Mouse (Mus musculus): ENCODE measurements around the gene Ccdc40.

The Ccdc40 gene

DNA sequence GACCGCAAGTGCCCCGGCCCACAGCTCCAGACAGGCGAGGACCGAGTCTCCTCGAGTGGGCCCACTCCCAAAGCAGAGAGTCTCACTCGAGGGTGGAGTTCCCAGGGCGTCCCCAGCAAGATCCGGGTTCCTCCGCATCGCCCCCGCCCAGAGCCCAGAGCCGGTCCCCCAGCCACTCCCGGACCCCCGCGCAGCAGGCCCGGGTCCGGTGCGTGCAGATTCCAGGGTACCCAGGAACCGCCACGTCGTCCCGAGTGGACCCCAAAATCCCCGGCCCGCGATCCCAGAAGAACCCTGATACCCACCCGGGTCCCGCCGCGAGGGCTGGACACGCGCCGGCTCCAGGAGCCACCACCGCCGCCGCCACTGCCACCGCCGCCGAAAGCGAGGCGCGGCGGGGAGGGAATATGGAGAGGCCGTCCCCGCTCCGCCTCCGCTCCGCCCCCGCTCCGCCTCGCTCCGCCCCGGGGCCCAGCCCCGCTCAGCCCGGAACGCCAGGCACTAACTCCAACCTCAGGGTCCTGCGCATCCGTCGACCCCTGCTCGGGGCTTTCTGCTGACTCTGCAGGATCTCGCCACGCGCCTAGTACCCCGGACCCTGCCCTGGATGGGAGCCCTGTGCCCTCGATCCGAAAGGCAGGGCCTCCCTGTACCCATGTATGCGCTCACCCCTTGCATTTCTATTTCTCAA, at the start of gene Ccdc40, which contains the start of gene Tbc1d16:
Ccdc40 (plus strand) TSS at position 482 of the 691 bp plus-strand sequence.
Tbc1d16 (minus strand) TSS at position 409 of the 691 bp plus-strand sequence.
- DNase-seq (ENCODE audit: low read depth, low spot score): no peak

DNA sequence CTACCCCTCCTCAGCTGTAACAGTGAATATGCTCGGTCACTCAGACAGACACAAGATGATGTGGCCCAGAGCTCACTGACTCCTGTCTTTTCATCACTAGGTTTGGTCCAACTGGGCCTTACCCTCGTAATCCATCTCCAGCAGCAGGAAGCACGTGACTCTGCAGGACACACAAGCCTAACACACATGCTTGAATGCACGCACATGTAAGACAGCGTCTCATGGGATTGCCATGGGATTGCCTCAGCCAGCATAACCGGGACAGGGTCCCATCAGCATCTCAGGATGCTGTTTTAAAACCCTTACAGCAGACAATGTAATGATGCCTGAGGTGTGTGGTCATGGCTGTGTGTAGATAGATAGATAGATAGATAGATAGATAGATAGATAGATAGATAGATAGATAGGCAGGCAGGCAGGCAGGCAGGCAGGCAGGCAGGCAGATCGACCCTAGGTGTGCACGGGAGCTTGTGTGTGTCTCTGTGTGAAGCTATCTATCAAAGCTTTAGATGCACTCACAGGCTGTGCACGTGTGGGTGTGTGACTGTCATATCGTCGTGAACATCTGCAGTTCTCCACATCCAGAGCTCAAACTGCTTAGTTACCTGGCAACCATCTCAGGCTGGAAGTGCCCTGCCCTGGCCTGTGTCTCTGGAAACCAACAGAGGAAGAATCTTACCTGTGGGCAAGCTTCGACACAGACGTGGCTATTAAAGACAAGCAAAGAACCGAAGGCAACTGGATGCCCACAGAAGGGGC, 47.4 kb upstream of the Ccdc40 start:
- no peak for DNase-seq (ENCODE audit: low read depth, low spot score)

DNA sequence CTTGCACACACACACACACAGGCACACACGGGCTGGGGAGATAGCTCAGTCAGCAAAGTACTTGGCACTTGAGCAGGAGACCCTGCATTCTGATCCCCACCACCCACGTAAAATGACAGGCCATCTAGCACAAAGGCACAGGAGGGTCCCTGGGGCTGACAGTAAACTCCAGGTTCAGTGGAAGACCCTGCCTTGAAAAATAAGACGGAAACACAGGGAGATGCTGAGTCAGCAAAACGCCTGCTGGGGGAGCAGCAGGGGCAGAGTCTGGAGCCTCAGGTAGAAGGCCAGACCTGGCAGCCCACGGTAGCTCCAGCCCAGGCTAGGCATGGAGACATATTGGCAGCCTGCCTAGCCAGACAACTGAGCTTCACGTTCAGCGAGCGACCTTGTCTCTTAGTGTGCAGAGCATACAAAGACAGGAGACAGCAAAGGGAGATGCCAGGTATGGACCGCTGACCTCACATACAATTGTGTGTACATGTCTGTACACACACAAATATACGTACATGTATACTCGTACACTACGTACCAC, 46.4 kb upstream of the Ccdc40 start:
- no peak for DNase-seq (ENCODE audit: low read depth, low spot score)

DNA sequence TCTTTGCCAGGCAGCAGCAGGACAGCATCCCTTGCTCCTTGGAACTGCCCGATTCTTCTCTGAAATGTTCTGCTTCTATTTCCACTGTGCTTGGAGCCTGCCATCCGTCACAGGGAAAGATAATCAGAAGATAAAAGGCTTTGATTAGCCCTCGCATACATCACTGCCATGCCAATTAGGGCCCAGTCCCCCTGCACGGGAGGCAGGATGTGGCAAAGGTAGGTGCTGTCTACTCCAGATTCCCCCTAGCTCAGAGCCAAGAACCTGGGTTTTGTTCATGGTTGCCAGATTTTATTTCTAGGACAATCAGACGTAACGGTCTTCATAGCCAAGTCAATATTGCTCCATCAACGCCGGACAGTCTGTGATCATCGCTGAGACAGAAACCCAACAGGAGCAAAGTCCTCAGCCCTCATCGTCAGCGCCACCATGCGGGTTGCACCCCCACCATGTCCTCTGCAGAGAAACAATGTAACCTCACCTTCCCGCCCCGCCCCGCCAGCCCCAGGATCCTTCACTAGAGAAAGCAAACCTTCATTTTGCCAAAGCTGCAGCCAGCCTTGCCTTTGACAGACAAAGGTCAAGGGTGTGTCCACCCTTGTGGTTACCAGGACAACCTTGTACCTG, 44.6 kb upstream of the Ccdc40 start:
- DNase-seq (ENCODE audit: low read depth, low spot score): no peak

DNA sequence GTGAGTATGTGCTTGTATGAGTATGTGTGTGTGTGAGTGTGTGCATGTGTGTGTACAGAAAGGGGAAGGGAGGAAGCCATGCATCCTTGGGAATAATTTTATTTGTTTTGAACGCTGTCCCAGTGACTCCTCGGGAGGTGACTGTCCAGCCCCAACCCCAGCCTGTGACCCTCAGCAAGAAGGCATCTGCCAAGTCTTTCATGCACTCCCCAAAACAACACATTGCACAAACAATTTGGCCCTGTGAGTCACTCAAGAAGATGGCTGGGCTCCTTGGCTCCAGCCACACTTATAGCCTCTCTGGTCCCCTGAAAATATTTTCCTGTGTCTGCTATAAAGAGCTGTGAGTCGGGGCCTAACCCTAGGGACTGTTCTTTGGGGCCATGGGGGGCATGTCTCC, 42.0 kb upstream of the Ccdc40 start:
- DNase-seq (ENCODE audit: low read depth, low spot score): no peak

DNA sequence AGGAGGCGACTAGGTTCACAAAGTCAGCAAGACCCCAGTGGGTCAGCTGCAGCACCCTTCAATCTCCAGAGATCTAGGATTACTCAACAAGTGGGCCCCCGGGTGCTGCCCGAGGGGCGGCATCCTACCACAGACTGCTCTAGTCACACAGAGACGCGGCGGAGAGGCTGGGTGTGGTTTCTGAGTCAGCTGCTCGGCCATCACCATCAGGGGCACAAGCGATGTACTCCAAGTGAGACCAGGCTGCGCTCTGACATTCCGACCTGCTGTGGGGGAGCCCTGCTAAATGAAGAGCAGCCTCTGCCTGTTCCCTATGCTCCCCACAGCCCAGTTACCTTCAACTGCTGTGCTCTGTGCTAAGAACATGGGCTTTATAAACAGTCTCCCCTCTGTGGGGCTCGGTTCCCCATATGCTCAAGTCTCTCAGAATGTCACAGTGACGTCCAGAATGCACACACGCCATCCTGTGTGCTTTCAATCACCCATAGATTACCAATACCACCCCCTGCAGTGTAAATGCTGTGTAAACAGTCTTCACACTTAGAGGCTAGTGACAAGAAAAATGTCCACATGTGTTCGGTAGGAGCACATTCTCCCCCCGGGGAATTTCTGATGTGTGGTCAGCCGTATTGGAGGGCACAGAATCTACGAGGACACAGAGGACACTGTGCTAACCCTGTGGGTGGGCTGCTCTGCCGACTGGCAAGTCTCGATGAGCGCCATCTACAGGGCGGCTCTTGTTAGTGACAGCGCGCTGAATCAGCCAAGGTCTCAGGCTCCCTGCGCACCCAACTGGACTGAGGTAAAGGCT, 41.2 kb upstream of the Ccdc40 start:
- DNase-seq (ENCODE audit: low read depth, low spot score): no peak

DNA sequence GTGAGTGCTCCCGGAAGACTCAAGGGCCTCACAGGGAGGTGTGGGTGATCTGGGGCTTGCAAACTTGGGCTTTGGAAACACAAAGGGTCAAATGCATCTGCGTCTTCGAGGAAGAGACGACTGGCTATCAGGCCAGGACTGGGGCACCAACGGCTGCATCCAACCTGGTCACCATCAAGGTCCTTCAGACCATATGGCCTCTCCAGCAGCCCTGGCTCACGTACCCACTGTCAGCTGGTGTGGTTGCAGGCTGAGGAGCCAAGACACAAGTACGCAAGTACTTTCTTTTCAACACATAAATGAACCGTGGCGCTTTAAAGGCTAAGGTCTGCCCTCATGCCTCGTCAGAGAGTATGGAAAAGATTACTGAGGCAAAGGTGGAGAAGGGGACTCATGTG, 40.6 kb upstream of the Ccdc40 start:
- DNase-seq (ENCODE audit: low read depth, low spot score): no peak

DNA sequence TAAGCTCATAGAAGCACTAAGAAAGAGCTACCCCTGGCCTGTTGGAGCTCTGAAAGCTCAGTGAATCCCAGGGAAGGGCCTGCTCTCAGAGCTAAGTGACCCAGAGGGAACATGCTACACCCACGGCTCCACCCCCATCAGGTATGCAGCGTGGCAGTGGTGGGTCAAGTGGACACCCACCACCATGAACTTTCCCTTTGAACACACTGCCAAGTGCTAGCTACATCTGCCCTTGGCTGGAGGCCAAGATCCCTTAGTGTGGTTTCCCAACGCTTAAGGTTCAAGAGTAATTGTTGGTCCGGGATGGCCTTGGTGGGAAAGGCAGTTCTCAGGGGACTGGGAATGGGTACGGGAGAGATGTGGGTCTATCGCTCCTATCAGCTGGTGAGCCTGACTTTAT, 40.0 kb upstream of the Ccdc40 start:
- no peak for DNase-seq (ENCODE audit: low read depth, low spot score)

DNA sequence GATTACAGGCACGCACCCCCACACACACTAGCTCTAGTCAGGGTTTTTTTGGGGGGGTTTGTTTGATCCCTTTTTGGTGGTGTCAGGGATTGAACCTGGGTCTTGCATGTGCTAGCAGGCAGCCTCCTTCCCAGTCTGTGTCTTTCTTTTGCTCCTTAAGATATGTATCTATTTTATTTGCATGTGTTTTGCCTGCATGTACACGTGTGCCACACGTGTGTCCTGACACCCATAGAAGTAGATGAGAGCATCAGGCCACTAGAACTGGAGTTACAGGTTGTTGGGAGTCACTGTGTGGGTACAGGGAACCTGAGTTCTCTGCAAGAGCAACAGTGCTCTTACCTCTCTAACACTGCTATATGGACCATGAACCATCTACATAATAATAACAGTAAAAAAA, 39.1 kb upstream of the Ccdc40 start:
- DNase-seq (ENCODE audit: low read depth, low spot score): no peak

DNA sequence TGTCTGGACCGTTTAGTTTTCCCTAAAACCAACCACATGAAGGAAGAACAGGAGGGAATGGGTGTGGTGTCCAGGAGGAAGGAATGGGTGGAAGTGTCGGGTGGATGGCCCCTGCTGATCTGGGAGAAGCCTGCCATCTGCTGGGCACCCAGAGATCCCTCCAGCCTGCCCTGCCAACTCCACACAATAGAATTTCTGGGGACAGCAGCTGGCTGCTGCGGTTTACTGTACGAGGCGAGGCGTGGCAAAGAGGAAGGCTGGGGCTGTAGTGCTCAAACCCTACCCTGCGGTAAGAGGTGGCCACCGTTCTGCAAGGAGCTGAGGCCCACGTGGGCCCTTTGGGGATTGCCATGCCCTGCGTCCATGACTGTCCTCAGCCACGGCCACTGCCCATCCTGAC, 37.9 kb upstream of the Ccdc40 start:
- DNase-seq (ENCODE audit: low read depth, low spot score): no peak

DNA sequence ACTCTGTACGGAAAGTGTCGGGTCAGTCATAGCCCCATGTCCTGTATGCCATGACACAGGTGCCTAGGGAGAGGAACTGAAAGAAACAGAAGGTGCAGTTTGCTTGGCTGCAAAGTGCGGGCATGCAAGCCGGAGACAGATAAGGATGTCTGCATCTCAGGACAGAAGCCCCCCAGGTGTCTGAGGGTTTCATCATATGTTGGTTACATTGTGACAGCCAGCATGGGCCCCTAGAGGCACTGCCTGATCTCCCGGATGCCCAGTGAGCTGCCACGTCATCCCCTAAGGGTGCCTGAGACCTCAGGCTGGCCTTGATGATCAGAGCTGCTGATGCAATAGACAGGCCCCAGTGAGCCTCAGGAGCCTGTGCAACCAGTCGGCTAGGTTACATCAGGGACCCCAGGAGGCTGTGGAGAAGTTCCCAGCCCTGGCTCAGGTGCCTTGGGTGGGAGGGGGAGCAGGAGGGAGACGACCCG, 36.7 kb upstream of the Ccdc40 start:
- no peak for DNase-seq (ENCODE audit: low read depth, low spot score)

DNA sequence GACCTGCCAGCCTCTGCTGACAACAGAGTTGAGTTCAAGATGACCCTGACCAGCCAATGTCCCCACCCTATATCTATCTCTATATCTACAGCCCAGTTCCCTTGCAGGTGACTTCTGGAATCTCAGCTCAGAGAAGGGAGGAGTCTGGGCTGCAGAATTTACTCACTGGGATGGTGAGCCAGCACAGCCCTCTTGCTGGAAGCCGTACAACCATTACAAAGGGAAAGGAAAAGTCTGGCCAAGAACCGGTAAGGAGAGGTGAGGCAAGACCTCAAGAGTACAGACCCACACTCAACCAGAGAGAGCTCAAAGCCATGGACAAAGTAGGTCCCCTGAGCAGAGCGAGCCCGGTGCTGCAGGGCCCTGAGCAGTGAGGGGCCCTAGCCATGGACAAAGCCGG, 36.2 kb upstream of the Ccdc40 start:
- no peak for DNase-seq (ENCODE audit: low read depth, low spot score)

DNA sequence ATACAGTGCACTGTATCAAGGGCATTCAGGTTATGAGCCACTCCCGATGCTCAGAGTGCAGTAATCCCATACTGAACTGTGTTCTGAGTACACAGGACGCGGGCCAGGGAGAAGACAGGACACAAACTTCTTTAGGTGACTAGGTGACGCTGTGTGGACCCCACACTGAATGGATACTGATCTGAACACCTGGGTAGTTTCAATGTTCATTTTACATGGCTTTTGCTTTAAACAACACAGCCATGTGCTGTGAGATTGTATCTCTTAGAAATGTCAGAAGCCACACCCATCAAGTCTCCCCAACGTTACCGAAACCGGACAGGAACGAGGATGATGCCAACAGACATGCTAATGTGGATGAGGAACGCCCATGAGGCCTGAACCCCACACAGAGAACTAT, 35.8 kb upstream of the Ccdc40 start:
- no peak for DNase-seq (ENCODE audit: low read depth, low spot score)

DNA sequence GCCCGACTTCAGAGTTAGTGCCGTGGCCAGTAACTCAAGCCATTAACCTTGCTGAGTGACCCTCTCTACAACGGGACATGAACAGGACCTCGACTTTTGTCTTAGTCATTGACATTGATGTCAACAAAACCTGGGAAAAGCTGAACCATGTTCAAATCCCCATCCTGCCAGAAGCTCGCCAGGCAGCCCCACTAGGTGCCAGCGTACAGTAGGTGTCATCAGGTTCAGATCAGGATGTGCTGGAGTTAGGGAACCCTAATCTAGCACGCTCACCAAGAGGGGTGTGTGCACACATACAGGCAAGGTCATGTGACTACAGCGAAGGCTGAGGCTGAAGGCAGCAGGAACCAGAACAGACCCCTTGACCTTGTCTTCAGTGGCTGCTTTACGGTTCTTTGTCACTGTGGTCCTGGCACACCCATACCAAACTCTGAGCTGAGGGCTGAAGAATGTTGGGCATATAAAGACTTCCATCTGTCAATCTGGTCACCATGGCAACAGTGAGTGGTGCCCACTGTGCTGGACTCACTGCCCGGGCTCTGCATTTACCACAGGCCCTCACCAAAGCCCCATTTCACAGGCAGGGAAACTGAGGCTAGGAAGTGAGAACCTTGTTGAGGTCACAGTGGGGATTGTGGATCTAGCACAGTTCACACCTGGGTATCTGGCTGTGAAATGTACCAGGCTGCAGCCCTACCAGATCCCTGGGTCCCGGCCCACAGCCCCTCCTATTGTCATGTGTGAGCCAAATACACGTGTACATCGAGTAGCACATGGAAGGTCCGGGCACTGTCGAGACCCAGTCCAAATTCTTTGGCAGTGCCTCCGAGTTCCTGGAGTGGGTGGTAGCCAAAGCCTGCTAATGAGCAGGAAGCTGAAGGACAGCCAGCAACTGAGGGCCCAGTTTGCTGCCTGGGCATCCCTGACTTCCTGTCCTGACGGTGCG, 30.5 kb upstream of the Ccdc40 start:
- no peak for DNase-seq (ENCODE audit: low read depth, low spot score)

DNA sequence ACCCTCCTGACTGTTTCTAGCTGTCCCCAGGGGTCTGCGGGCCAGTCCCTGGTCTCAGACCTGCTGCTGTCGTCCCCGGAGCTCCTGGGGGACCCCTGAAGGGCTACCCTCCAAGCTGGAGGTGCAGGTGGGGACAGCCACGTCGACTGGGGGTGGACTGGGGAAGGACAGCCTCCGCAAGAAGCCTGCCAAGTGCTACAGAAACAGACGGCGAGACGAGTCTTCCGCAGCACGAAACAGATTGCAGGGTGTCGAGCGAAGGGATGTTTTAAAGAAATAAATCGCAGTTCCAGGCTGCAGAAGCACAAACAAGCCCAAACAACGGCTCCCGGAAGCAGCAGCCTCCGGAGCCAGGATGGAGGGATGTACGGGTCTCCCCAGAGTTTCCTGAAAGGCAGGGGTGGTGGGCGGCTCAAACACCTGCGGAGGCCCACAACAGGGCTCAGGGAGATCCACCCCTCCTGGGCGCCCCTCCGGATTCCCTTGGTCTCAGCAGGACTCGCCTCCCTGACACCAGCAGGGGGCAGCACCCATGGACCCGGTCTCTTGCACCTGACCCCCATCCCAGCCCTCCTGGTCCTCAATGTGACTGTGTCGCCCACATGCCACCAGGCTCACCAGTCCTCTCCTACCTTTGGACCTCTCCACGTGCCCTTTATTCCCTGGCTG, 29.7 kb upstream of the Ccdc40 start:
- DNase-seq (ENCODE audit: low read depth, low spot score): no peak

DNA sequence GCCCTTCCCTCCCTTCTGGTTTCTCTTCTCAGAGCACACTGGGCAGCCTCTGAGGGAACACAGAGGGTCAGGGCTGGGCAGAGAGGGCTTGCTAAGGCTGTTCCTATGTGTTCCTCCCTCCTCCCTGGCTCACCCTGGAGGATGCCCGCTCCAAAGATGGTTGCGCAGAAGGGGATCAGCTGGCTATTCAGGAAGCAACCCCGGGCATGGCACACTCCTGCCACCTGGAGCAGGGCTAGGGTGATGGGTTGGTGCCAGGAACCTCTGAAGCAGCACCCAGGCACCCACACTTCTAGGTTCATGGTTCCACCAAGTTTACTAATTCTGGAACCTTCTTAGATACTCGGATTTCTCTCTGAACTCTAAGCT, 29.2 kb upstream of the Ccdc40 start:
- no peak for DNase-seq (ENCODE audit: low read depth, low spot score)

DNA sequence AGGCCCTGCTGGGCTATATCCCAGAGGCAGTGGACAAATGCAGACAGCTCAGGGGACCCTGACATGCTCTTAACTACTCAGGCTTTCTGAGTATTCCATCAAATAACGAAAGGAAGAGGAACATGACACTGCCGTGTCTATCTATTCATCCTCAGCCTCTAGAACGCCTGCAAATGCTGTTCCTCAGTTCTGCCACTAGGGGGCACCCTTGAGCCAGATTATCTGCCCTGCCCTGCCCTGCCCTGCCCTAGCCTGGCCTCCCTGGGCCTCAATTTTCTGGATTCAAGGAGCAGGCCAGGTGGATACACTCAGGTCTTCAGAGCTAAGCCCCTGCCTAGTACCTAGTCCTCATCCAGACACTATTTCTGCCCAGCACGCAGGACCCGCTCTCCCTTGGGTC, 24.9 kb upstream of the Ccdc40 start:
- peak; percentile 22 for DNase-seq (ENCODE audit: low read depth, low spot score)

DNA sequence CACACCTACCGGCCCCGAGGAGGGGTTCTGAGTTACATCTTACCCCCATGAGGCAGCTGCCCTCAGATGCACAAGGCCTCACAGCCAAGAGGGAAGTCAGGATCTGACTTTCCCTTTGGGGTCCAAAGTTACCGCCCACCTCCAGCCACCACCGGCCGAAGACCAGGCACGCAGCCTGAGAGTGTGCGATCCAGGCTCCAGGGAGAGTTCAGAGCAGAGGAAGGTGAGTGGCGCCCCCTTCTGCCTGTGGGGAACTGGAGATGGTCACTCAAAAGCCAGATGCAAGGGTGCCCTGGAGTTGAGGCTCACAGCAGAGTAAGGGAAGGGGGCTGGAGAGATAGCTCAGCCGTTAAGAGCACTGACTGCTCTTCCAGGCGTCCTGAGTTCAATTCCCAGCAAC, 22.6 kb upstream of the Ccdc40 start:
- no peak for DNase-seq (ENCODE audit: low read depth, low spot score)

DNA sequence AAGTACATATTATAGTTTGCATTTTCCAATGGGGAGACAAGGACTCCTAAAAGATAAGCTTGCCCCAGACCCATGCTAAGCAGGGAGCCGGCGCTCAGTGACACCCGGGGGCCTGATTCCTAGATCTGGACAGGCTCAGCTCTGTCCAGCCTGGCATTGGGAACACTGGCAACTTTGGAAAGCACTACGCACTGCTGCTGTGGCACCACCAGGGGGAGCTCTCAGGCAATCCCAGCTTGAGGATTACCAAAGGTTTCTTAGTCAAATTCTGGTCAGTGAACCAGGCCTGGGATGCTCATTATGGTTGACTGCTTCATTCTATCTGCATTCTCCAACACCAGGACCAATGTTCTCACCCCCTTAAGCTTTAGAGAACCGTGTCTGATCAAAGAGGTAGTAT, 21.8 kb upstream of the Ccdc40 start:
- peak; percentile 19 for DNase-seq (ENCODE audit: low read depth, low spot score)

DNA sequence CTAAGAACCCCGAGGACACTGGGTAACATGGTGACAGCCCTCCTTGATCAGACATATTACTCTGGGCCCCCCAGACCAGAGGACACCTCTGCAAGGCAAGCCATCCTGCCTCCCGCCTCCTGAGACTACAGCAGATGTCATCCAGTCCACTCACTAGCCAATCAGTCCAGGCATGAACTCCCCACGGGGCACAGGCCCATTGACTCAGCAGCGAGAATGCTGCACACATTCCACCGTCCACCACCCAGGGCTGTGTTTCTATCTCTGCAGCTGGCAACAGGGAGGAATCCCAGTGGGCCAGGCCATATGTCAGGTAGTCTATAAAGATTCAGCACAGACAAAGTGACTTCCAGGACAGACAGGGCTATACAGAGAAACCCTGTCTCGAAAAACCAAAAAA, 20.4 kb upstream of the Ccdc40 start:
- no peak for DNase-seq (ENCODE audit: low read depth, low spot score)

All from c-Kit-negative CD71-positive TER-119-positive erythroid progenitor cells, embryonic 14.5 days (primary cell).